Mouse (Mus musculus): Measurements from ENCODE around the gene Zfp46.
A peak's percentile ranks its signal among the peaks of the same experiment; 100 is the strongest.

Gene Zfp46

DNA sequence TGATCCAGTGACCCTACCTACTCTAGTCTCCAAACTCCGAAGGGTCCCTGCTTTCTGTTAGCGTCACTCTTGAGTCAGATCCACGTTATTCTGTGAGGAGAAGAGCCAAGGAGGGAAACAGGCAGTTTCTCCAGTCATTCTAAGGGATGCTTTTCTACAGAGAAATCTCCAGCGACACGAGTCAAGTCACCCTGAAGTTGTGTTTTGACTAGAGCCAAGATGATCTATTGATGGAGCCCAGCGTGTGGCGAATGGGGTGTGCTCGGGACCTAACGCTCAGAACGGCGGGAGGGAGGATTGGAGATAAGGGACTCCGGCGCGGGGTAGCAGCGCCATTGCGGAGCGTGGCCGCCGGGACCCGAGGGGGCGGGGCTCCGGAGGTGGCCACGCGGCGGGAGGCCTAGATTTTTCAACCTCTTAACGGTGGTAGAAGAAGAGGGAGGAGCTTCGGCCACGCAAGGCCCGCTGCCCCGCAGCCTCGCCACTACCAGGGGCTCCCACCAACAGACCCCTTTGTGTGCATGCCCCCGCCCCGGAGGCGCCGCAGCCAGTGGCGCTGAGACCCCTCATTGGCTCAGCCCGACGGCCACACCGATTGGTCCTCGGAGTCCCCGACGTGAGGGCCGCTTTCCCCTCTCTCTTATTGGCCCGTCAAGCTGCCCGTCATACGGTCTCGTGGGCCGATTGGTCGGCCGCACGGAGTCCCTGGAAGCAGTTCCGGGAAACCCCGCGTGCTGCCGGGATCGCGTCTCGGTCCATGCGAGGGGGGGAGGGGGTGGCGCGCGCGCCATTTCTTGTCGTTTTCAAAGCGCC is 26.0 kb downstream of the Zfp46 start, which contains the start of gene Hnrnpr:
Gene Hnrnpr (plus strand): TSS at position 714 of the 813 bp plus-strand sequence.
- Histone ChIP-seq H3K36me3 (ENCODE audit: insufficient read depth, low read length) (peaks cover 21% of the 10 kb centered on the region), H3K9me3 (ENCODE audit: low read length) (no peaks in the 10 kb centered on the region), H3K27me3 (ENCODE audit: insufficient read depth, low read length) (no peaks in the 10 kb centered on the region), H3K4me1 (replicated peaks; ENCODE audit: low read depth, low read length) (peaks cover 54% of the 10 kb centered on the region), H3K4me3 (replicated peaks; ENCODE audit: low read length) (peak within 1 kb of the TSS; percentile 94)
- TF ChIP-seq CTCF (conservative IDR thresholded peaks at IDR 0.05; ENCODE audit: low read length) (no peak), NANOG (IDR thresholded peaks at IDR 0.05; ENCODE audit: borderline replicate concordance, low read length) (no peak), POU5F1 (IDR thresholded peaks at IDR 0.05; ENCODE audit: borderline replicate concordance, low read length) (no peak)

- peaks cover 23% of the 10 kb centered on the region for H3K36me3 ChIP-seq (ENCODE audit: insufficient read depth, low read length)
- no peaks in the 10 kb centered on the region for H3K9me3 ChIP-seq (ENCODE audit: low read length)
- peaks cover 59% of the 10 kb centered on the region for H3K4me1 ChIP-seq (replicated peaks; ENCODE audit: low read depth, low read length)
- peak overlapping the region; percentile 94 for H3K4me3 ChIP-seq (replicated peaks; ENCODE audit: low read length)
- no peaks in the 10 kb centered on the region for H3K27me3 ChIP-seq (ENCODE audit: insufficient read depth, low read length)
- TF ChIP-seq POU5F1 (IDR thresholded peaks at IDR 0.05; ENCODE audit: borderline replicate concordance, low read length) (no peak), NANOG (IDR thresholded peaks at IDR 0.05; ENCODE audit: borderline replicate concordance, low read length) (no peak), CTCF (conservative IDR thresholded peaks at IDR 0.05; ENCODE audit: low read length) (no peak)
Measured at GRCm38 (mm10) chr4:136311042-136311999, 26.8 kb downstream of the Zfp46 start.

- peaks cover 34% of the 10 kb centered on the region for H3K36me3 ChIP-seq (ENCODE audit: insufficient read depth, low read length)
- peaks cover 69% of the 10 kb centered on the region for H3K4me1 ChIP-seq (replicated peaks; ENCODE audit: low read depth, low read length)
- no peaks in the 10 kb centered on the region for H3K9me3 ChIP-seq (ENCODE audit: low read length)
- TF ChIP-seq POU5F1 (IDR thresholded peaks at IDR 0.05; ENCODE audit: borderline replicate concordance, low read length) (no peak), NANOG (IDR thresholded peaks at IDR 0.05; ENCODE audit: borderline replicate concordance, low read length) (no peak), CTCF (conservative IDR thresholded peaks at IDR 0.05; ENCODE audit: low read length) (no peak)
- H3K27me3 ChIP-seq (ENCODE audit: insufficient read depth, low read length), result no peaks in the 10 kb centered on the region
- H3K4me3 ChIP-seq (replicated peaks; ENCODE audit: low read length), result peak overlapping the region; percentile 94
Measured at GRCm38 (mm10) chr4:136312616-136313015, 28.1 kb downstream of the Zfp46 start.

- Histone ChIP-seq H3K4me1 (replicated peaks; ENCODE audit: low read depth, low read length) (peaks cover 71% of the 10 kb centered on the region), H3K36me3 (ENCODE audit: insufficient read depth, low read length) (peaks cover 80% of the 10 kb centered on the region), H3K4me3 (replicated peaks; ENCODE audit: low read length) (no peak overlapping the region), H3K9me3 (ENCODE audit: low read length) (no peaks in the 10 kb centered on the region), H3K27me3 (ENCODE audit: insufficient read depth, low read length) (no peaks in the 10 kb centered on the region)
- TF ChIP-seq CTCF (conservative IDR thresholded peaks at IDR 0.05; ENCODE audit: low read length) (no peak), NANOG (IDR thresholded peaks at IDR 0.05; ENCODE audit: borderline replicate concordance, low read length) (peak; percentile 82)
Measured at GRCm38 (mm10) chr4:136317667-136318066, 33.2 kb downstream of the Zfp46 start.

- Histone ChIP-seq H3K4me3 (replicated peaks; ENCODE audit: low read length) (no peak overlapping the region), H3K9me3 (ENCODE audit: low read length) (no peaks in the 10 kb centered on the region), H3K36me3 (ENCODE audit: insufficient read depth, low read length) (peaks cover 84% of the 10 kb centered on the region), H3K4me1 (replicated peaks; ENCODE audit: low read depth, low read length) (peaks cover 55% of the 10 kb centered on the region), H3K27me3 (ENCODE audit: insufficient read depth, low read length) (no peaks in the 10 kb centered on the region)
- no peak for TF ChIP-seq NANOG (IDR thresholded peaks at IDR 0.05; ENCODE audit: borderline replicate concordance, low read length)
- TF ChIP-seq POU5F1 (IDR thresholded peaks at IDR 0.05; ENCODE audit: borderline replicate concordance, low read length), result no peak
- TF ChIP-seq CTCF (conservative IDR thresholded peaks at IDR 0.05; ENCODE audit: low read length), result no peak
Measured at GRCm38 (mm10) chr4:136320016-136320415, 35.5 kb downstream of the Zfp46 start.

- Histone ChIP-seq H3K36me3 (ENCODE audit: insufficient read depth, low read length) (peaks cover 92% of the 10 kb centered on the region), H3K9me3 (ENCODE audit: low read length) (no peaks in the 10 kb centered on the region), H3K27me3 (ENCODE audit: insufficient read depth, low read length) (no peaks in the 10 kb centered on the region), H3K4me1 (replicated peaks; ENCODE audit: low read depth, low read length) (peaks cover 21% of the 10 kb centered on the region), H3K4me3 (replicated peaks; ENCODE audit: low read length) (no peak overlapping the region)
- TF ChIP-seq CTCF (conservative IDR thresholded peaks at IDR 0.05; ENCODE audit: low read length) (no peak), NANOG (IDR thresholded peaks at IDR 0.05; ENCODE audit: borderline replicate concordance, low read length) (no peak), POU5F1 (IDR thresholded peaks at IDR 0.05; ENCODE audit: borderline replicate concordance, low read length) (no peak)
Measured at GRCm38 (mm10) chr4:136324226-136324625, 39.7 kb downstream of the Zfp46 start.

GRCm38 (mm10) chr4:136327238-136327637 is 42.8 kb downstream of the Zfp46 start:
- Histone ChIP-seq H3K4me1 (replicated peaks; ENCODE audit: low read depth, low read length) (peaks cover 8% of the 10 kb centered on the region), H3K27me3 (ENCODE audit: insufficient read depth, low read length) (no peaks in the 10 kb centered on the region), H3K36me3 (ENCODE audit: insufficient read depth, low read length) (peaks cover 92% of the 10 kb centered on the region), H3K9me3 (ENCODE audit: low read length) (no peaks in the 10 kb centered on the region), H3K4me3 (replicated peaks; ENCODE audit: low read length) (no peak overlapping the region)
- TF ChIP-seq NANOG (IDR thresholded peaks at IDR 0.05; ENCODE audit: borderline replicate concordance, low read length), result no peak
- TF ChIP-seq CTCF (conservative IDR thresholded peaks at IDR 0.05; ENCODE audit: low read length), result no peak
- TF ChIP-seq POU5F1 (IDR thresholded peaks at IDR 0.05; ENCODE audit: borderline replicate concordance, low read length), result no peak

GRCm38 (mm10) chr4:136328115-136328514 is 43.6 kb downstream of the Zfp46 start:
- H3K36me3 ChIP-seq (ENCODE audit: insufficient read depth, low read length), result peaks cover 92% of the 10 kb centered on the region
- peaks cover 8% of the 10 kb centered on the region for H3K4me1 ChIP-seq (replicated peaks; ENCODE audit: low read depth, low read length)
- TF ChIP-seq POU5F1 (IDR thresholded peaks at IDR 0.05; ENCODE audit: borderline replicate concordance, low read length) (no peak), NANOG (IDR thresholded peaks at IDR 0.05; ENCODE audit: borderline replicate concordance, low read length) (no peak), CTCF (conservative IDR thresholded peaks at IDR 0.05; ENCODE audit: low read length) (no peak)
- no peak overlapping the region for H3K4me3 ChIP-seq (replicated peaks; ENCODE audit: low read length)
- H3K9me3 ChIP-seq (ENCODE audit: low read length), result no peaks in the 10 kb centered on the region
- no peaks in the 10 kb centered on the region for H3K27me3 ChIP-seq (ENCODE audit: insufficient read depth, low read length)

Data from E14TG2a.4 (cell line).